Mouse (Mus musculus) thymus, adult 2 months (tissue): ENCODE data around the gene Pdk2. TPM values are rescaled to one million over a fixed set of nuclear protein-coding genes. Genes with fewer than 3 reads are reported as not detected.

Experiments
- DNase-seq: peaks from one replicate; pipeline ENCODE4 v3.0.0; 2021
- H3K27ac ChIP-seq: fragments of 200-500 bp; 2 replicates; pipeline ENCODE4 v1.5.1; 2012; ENCODE audit warnings: low read length, control low read depth; ENCODE audit not compliant: control insufficient read depth, insufficient read depth
- H3K27me3 ChIP-seq: fragments of 200-500 bp; 2 replicates; pipeline ENCODE4 v1.6.1; 2012; ENCODE audit warnings: mild to moderate bottlenecking, low read length, moderate library complexity, mixed read lengths; ENCODE audit not compliant: control insufficient read depth, insufficient read depth
- H3K36me3 ChIP-seq: fragments of 200-500 bp; 2 replicates; pipeline ENCODE4 v1.6.1; 2012; ENCODE audit warnings: mild to moderate bottlenecking, low read length, moderate library complexity; ENCODE audit not compliant: control insufficient read depth, insufficient read depth
- H3K4me1 ChIP-seq: fragments of 200-500 bp; replicated peaks from 2 replicates; pipeline ENCODE4 v1.6.1; 2012; ENCODE audit warnings: low read length; ENCODE audit not compliant: control insufficient read depth, insufficient read depth
- H3K4me3 ChIP-seq: fragments of 200-500 bp; 2 replicates; pipeline ENCODE4 v1.5.1; 2012; ENCODE audit warnings: mild to moderate bottlenecking, low read length, control low read depth, moderate library complexity; ENCODE audit not compliant: control insufficient read depth, insufficient read depth
- CTCF ChIP-seq: fragments of 200-500 bp; IDR thresholded peaks from 2 replicates; pipeline ENCODE4 v1.5.1; 2012; ENCODE audit warnings: mild to moderate bottlenecking, control low read depth, low read length, moderate library complexity, borderline replicate concordance; ENCODE audit not compliant: control insufficient read depth, poor library complexity, insufficient read depth; ENCODE audit errors: extremely low read depth
- POLR2A ChIP-seq: fragments of 200-500 bp; IDR thresholded peaks from 2 replicates; pipeline ENCODE4 v1.6.1; 2012; ENCODE audit warnings: mild to moderate bottlenecking, low read length, control low read depth, moderate library complexity; ENCODE audit not compliant: control insufficient read depth, poor library complexity, insufficient read depth; ENCODE audit errors: extremely low read depth
- WGBS: fragments of 180-500 bp; shearing (Covaris S2); methylation state at CpG from one replicate; pipeline ENCODE4 v1.1.7; 2018; 5-methylcytosine and 5-hydroxymethylcytosine counted together
- polyA plus RNA-seq: library from polyadenylated mRNA; depleted of rRNA; stranded (reverse); fragments of >200 nt; gene quantifications from 2 replicates; pipeline ENCODE4 v1.2.3, GENCODE M21; 2012

Pdk2 gene
- polyA plus RNA-seq, 1 experiment = 55.0 TPM

- Histone ChIP-seq H3K27ac (no peak overlapping the region), H3K4me1 (no peaks in the 10 kb centered on the region; the same call in 1 of the 2 replicates), H3K27me3 (no peaks in the 10 kb centered on the region), H3K4me3 (no peak overlapping the region), H3K36me3 (no peaks in the 10 kb centered on the region)
- TF ChIP-seq CTCF (peak; percentile 30; the same call in 1 of the 2 replicates), POLR2A (no peak)
- WGBS = 59% methylated on average over 9 of the region's 9 CpGs
- peak; percentile 56 for DNase-seq
Observed at GRCm38 (mm10) chr11:95046980-95047680, 6.0 kb upstream of the Pdk2 start.

GRCm38 (mm10) chr11:95044185-95044870 is 3.2 kb upstream of the Pdk2 start:
- DNase-seq = no peak
- Histone ChIP-seq H3K27me3 (no peaks in the 10 kb centered on the region), H3K27ac (no peak overlapping the region), H3K4me1 (peaks cover 12% of the 10 kb centered on the region), H3K36me3 (no peaks in the 10 kb centered on the region), H3K4me3 (no peak overlapping the region)
- TF ChIP-seq POLR2A (no peak), CTCF (no peak)
- 90% methylated on average over 13 of the region's 13 CpGs for WGBS

- no peak overlapping the region for H3K4me3 ChIP-seq
- TF ChIP-seq POLR2A (no peak), CTCF (no peak)
- H3K4me1 ChIP-seq = peaks cover 12% of the 10 kb centered on the region
- no peaks in the 10 kb centered on the region for H3K36me3 ChIP-seq
- 82% methylated on average over 7 of the region's 7 CpGs for WGBS
- no peak for DNase-seq
- no peaks in the 10 kb centered on the region for H3K27me3 ChIP-seq
- no peak overlapping the region for H3K27ac ChIP-seq
Observed at GRCm38 (mm10) chr11:95043608-95044007, 2.5 kb upstream of the Pdk2 start.

- Histone ChIP-seq H3K36me3 (no peaks in the 10 kb centered on the region), H3K4me3 (no peak overlapping the region), H3K4me1 (peaks cover 12% of the 10 kb centered on the region), H3K27me3 (no peaks in the 10 kb centered on the region), H3K27ac (no peak overlapping the region)
- TF ChIP-seq CTCF (no peak), POLR2A (no peak)
- 96% methylated on average over 4 of the region's 4 CpGs for WGBS
- DNase-seq = no peak
Observed at GRCm38 (mm10) chr11:95043060-95043459, 1.9 kb upstream of the Pdk2 start.

GRCm38 (mm10) chr11:95042096-95042495 is 942 bp upstream of the Pdk2 start:
- 0% methylated on average over 11 of the region's 11 CpGs for WGBS
- Histone ChIP-seq H3K4me3 (peak overlapping the region; percentile 56), H3K36me3 (no peaks in the 10 kb centered on the region), H3K27me3 (no peaks in the 10 kb centered on the region), H3K4me1 (peaks cover 12% of the 10 kb centered on the region), H3K27ac (no peak overlapping the region)
- TF ChIP-seq POLR2A (no peak), CTCF (peak; percentile 81; the same call in 1 of the 2 replicates)
- peak; percentile 68 for DNase-seq

GRCm38 (mm10) chr11:95040491-95041138 is 539 bp downstream of the Pdk2 start:
- Histone ChIP-seq H3K4me3 (peak overlapping the region; percentile 89), H3K36me3 (no peaks in the 10 kb centered on the region), H3K4me1 (peaks cover 12% of the 10 kb centered on the region), H3K27me3 (no peaks in the 10 kb centered on the region), H3K27ac (no peak overlapping the region)
- TF ChIP-seq CTCF = no peak
- 0 out of 2 replicates have a peak, but pooled peaks have one; percentile 5 for TF ChIP-seq POLR2A
- peak; percentile 37 for DNase-seq
- 2% methylated on average over 20 of the region's 20 CpGs for WGBS
